Mouse (Mus musculus) adrenal gland, adult 8-10 months (tissue): Measurements from ENCODE around the gene Lce3e. TPM values are rescaled to one million over a fixed set of nuclear protein-coding genes. Genes with fewer than 3 reads are reported as not detected.

Source experiments
- DNase-seq: peaks from one replicate; pipeline ENCODE4 v3.0.0; 2022
- total RNA-seq, 4 experiments: library from RNA; stranded (reverse); gene quantifications; 2 replicates each; pipeline ENCODE4 v1.2.4; 2022

Lce3e gene
- total RNA-seq: not detected

- DNase-seq: no peak
These were observed at the start of gene Lce3e for GRCm38 (mm10) chr3:92966761-92967160. Lce3e (plus strand) TSS chr3:92967061.

DNA sequence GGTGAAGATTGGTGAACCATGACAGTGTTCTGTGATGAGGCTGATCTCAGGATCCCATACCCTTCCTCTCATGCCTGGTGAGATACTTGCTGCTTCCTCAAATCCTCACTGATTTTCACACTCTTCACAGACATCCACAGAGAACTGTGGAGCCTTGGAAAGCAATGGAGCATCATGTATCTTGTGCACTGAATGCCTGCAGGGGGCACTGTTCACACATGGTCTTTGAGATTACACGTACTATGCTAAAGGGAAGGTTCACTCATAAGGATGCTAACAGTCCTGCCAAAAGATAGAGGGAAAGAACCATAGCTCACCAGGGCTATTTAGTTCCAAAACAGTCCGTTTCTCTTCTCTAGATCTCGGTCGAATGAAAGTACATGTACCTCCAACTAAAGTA is 46.5 kb upstream of the Lce3e start:
- DNase-seq: peak; percentile 2

- no peak for DNase-seq
These were observed 40.7 kb upstream of the Lce3e start, which contains the start of gene Lce3a for GRCm38 (mm10) chr3:92926130-92926529. Lce3a (minus strand) TSS chr3:92926230.

DNA sequence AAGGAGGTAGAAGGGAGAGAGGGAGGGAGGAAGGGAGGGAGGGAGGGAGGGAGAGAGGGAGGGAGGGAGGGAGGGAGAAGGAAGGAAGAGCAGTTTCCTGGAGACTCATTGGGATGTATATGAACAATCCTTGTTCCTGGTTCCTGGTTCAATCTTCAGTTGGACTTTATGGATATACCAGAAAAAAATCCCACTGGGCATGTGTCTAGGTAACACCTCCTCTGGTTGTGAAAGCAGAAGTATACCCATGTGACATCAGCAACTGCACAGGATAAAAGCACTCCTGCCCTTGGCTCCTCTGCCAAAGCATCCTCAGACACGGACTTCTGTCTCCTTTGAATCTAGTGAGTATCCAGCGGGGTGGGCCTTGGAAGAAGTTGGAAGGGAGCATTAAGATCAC is 34.2 kb upstream of the Lce3e start, which contains the start of gene Lce3b:
Gene Lce3b, plus strand, starts transcription at position 301 of the 400 bp plus-strand sequence.
- DNase-seq: no peak

DNA sequence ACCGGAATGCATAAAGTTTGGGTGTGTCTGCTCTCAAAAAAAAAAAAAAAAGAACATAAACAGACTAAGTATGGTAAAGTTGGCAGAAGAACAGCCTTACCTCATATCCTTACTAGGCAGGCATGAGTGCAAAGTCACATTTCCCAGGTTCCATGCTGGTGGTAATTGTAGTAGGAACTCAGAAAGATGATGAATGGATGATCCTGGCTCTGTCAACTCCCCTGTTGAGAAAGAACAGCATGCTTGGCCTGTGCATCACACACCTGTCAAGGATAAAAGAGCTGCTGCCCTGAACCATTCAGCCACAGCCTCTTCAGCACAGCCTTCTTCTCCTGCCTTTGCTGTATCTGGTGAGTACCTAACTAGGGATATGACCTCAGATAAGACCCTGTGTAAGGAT is 22.7 kb upstream of the Lce3e start, which contains the start of gene Lce3c:
Gene Lce3c, plus strand, starts transcription at position 301 of the 400 bp plus-strand sequence.
- no peak for DNase-seq

DNA sequence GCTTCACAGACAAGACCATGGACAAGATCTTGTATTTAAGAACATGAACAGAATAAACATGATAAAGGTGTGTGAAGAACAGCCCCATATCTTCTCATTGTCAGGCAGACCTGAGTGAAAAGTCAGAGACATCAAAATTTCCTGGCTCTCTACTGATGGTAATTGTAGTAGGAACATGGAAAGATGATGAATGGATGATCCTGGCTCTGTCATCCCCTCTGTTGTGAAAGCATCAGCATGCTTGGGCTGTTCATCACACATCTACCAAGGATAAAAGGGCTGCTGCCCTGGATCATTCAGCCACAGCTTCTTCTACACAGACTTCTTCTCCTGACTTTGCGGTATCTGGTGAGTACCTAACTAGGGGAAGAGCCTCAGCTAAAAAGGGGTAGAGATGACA is 9.8 kb upstream of the Lce3e start, which contains the start of gene Lce3d:
Gene Lce3d, plus strand, starts transcription at position 301 of the 400 bp plus-strand sequence.
- no peak for DNase-seq

- DNase-seq: no peak
These were observed 11.6 kb downstream of the Lce3e start for GRCm38 (mm10) chr3:92978484-92978883.

DNA sequence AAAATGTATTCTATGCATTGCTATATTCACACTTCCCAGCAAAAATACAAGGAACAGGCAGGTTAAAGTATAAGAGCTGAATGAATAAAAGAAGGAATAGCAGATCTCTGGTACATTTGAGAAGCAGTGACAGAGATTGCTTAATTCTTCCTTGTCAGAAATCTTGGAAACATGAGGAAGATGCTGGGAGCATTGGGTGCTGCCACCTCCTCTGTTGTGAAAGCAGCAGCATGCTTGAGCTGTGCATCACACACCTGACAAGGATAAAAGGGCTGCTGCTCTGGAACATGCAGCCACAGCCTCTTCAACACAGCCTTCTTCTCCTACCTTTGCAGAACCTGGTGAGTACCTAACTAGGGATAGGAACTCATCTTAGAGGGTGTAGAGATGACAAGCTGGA is 25.1 kb downstream of the Lce3e start, which contains the start of gene Lce3f:
Gene Lce3f, plus strand, starts transcription at position 301 of the 400 bp plus-strand sequence.
- no peak for DNase-seq

- DNase-seq: peak; percentile 9
These were observed 31.8 kb downstream of the Lce3e start for GRCm38 (mm10) chr3:92998691-92999090.

- no peak for DNase-seq
These were observed 33.8 kb downstream of the Lce3e start for GRCm38 (mm10) chr3:93000621-93001020.

- no peak for DNase-seq
These were observed 36.0 kb downstream of the Lce3e start for GRCm38 (mm10) chr3:93002843-93003242.

DNA sequence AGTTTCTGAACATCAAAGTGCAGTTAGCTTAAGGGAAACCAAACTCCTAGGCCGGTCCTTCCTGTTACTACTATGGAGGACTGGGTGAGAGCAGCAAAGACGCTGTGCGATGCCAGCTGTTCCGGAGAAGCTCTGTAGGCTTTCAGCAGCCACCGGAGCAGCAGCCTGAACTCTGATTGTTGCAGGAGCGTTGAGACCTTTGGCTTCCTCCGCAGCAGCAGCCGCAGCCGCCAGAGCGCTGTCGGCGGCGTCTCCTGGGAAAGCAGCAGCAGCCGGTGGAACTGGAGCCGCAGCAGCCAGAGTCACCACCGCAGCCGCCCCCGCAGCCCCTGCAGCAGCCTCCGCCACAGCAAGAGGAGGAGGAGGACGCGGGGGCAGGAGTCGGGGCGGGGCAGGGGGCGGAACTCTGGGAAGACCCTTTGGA is 47.5 kb downstream of the Lce3e start:
- peak; percentile 2 for DNase-seq

DNA sequence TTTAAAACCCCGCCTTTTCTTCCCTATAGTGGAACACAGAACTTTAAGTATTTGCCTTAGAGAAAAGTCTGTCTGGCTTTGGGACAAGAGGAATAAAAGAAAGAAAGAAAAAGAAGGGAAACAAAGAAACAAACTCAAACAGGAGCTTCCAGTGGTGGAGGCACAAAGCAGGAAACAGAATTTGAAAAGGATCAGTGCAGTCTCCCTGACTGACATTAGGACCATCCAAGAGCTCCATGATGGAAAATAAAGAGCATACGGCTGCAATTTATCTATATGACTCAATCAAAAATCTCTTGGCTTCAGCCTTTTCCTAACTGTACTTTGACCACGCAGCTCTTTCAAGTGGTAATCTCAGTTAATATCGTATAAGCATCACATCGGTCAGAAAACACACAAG is 48.0 kb downstream of the Lce3e start:
- DNase-seq: no peak

DNA sequence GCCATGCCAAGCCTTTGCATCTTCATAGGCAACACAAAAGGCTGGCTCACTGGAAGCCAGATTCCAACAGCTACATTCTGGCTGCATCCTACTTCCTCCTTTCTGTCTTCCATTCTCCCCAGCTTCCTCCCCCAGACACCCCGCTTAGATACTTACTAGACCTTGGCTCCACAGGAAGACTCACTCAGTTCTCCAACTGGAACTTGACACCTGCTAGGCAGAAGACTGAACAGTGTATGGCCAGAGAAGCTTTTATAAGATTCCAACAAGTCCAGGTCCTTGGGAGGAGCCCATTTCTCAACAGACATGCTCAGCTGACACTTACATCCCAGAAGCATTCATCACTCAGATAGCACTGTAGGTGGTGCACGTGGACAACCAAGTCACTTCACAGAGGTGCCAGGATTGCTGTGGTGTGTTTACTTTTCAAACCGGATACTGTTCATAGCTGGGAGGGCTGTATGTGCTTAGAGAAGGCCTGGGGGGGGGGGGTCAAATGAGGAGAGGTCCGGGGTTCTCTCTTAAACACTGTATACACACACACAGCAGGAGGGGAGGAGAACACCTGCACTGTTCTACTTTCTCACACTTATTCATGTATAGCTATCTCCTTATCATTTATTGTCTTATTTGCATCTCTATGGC is 48.7 kb downstream of the Lce3e start, which contains the start of gene Crct1:
Gene Crct1, minus strand, starts transcription at position 228 of the 645 bp plus-strand sequence.
- no peak for DNase-seq

Other genes with a start within 250 kb of the Lce3e start
- gene Lce1f, start 246.7 kb upstream of the Lce3e start, total RNA-seq: not detected
- not detected for gene Gm38119, start 228.0 kb upstream of the Lce3e start, total RNA-seq
- gene Lce1g, start 214.7 kb upstream of the Lce3e start, total RNA-seq: not detected
- gene Lce1h, start 202.0 kb upstream of the Lce3e start, total RNA-seq: not detected
- gene Lce1i, start 188.2 kb upstream of the Lce3e start, total RNA-seq: not detected
- not detected for gene Lce1j, start 176.5 kb upstream of the Lce3e start, total RNA-seq
- gene Lce1k, start 159.2 kb upstream of the Lce3e start, total RNA-seq: not detected
- gene Kprp, start 139.8 kb upstream of the Lce3e start, total RNA-seq: not detected
- gene Lce1l, start 115.8 kb upstream of the Lce3e start, total RNA-seq: not detected
- not detected for gene 2310050C09Rik, start 96.8 kb upstream of the Lce3e start, total RNA-seq
- gene Lce3a, start 40.8 kb upstream of the Lce3e start, total RNA-seq: not detected
- not detected for gene Lce3b, start 34.1 kb upstream of the Lce3e start, total RNA-seq
- not detected for gene Lce3c, start 22.6 kb upstream of the Lce3e start, total RNA-seq
- not detected for gene Lce3d, start 9.7 kb upstream of the Lce3e start, total RNA-seq
- gene Lce3f, start 25.2 kb downstream of the Lce3e start, total RNA-seq: not detected
- gene Crct1, start 48.6 kb downstream of the Lce3e start, total RNA-seq: not detected
- gene Lce1m, start 52.0 kb downstream of the Lce3e start, total RNA-seq: not detected
- not detected for gene Gm4858, start 101.8 kb downstream of the Lce3e start, total RNA-seq
- not detected for gene Crnn, start 177.7 kb downstream of the Lce3e start, total RNA-seq
- not detected for gene Flg2, start 230.2 kb downstream of the Lce3e start, total RNA-seq